Mouse (Mus musculus) adrenal gland, postnatal 25 days (tissue): ENCODE measurements around the gene Pdia4. TPM values are rescaled to one million over a fixed set of nuclear protein-coding genes. Genes with fewer than 3 reads are reported as not detected.
"Not testable (repeated sequence)": the region's sequence is repeated elsewhere in the genome, so short reads cannot be mapped to it uniquely, and the experiment has no call there.

Source experiments
- DNase-seq: peaks from one replicate; pipeline ENCODE4 v3.0.0; 2021; ENCODE audit warnings: mixed read lengths
- long read RNA-seq: library from polyadenylated mRNA; stranded (forward); transcript quantifications from one replicate; pipeline ENCODE4 v2.0.0, GENCODE M21; 2021
- total RNA-seq: library from RNA; stranded (reverse); gene quantifications from 2 replicates; pipeline ENCODE4 v1.2.3, GENCODE M21; 2021

Gene Pdia4
- 86.2 and 93.9 TPM in 2 replicates for total RNA-seq
- long read RNA-seq, transcript Pdia4-201 (10 exons, 2,399 nt): major isoform, 418 of 457 reads
- long read RNA-seq, partial matches to known transcripts: 21 of 457 reads
- long read RNA-seq, other reads (novel, unspliced or antisense): 18 of 457 reads

DNA sequence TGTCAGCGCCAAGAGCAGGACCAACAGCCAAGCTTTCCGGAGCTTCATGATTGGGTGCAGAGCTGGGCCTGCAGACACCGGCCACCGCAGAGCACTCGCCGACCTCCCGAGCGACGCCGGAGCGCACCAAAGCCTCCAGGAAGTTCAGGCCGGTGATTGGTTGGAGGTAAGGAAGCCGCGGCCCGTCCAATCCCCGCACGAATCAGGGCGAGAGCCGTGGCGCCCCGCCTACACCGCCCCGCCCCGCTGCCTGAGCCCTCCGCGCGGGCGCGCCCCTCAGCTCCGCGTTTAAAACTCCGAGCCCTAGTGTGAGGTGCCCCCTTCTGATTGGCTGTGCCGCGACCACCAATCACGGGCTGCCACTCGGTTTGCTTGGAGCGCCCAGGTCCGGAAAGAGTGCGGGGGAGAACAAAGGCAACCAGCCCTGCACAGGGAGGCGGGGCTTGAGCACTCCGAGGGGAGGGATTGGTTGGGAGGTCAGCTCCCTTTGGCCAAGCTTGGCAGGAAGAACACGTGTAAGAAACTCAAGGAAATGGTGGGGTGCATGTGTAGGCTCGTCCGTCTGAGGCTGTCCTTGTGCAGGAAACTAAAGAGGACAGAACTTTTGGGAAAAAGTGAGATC lies at the start of gene Pdia4:
Gene Pdia4, minus strand, starts transcription at position 174 of the 622 bp plus-strand sequence.
- DNase-seq: peak; percentile 98

- not testable (repeated sequence) for DNase-seq
Measured at GRCm38 (mm10) chr6:47857729-47858128, 44.5 kb upstream of the Pdia4 start.

DNA sequence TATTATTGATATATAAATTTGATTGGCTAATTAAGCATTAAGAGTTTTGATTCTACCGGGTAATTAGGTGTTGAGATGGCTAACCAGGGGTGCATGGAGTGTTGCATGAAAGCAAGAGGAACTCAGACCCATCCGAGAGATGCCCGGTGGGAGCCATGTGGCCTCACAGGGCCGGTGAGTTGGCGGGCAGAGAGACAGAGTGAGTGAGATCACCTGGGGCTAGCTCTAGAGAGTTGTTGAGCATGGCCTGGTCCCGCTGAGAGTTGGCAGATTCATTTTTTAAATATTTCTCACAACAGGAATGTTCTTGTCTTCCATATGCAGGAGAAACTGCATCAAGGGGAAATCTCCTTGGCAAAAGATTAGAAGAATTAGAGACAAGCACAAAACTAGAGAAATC lies 44.0 kb upstream of the Pdia4 start:
- no peak for DNase-seq

GRCm38 (mm10) chr6:47845779-47846178 lies 32.5 kb upstream of the Pdia4 start:
- DNase-seq: no peak

DNA sequence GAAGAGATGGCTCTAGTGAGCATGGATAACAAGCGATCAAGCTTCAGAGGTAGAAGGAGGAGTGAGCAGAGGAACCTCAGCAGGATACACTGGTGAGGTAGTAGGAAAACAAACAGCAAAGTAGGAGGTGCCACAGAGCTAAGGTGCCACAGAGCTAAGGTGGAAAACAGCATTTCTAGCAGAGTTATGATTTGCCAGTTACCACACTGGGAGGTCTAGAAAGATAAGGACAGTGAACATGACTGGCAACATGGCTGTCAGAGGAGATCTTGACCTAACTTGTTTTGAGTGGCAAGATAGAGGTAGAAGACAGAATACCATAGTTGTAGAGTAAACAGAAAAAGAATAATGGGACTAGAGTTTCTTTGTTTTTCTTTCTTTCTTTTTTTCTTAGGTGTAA lies 29.1 kb upstream of the Pdia4 start:
- no peak for DNase-seq

DNA sequence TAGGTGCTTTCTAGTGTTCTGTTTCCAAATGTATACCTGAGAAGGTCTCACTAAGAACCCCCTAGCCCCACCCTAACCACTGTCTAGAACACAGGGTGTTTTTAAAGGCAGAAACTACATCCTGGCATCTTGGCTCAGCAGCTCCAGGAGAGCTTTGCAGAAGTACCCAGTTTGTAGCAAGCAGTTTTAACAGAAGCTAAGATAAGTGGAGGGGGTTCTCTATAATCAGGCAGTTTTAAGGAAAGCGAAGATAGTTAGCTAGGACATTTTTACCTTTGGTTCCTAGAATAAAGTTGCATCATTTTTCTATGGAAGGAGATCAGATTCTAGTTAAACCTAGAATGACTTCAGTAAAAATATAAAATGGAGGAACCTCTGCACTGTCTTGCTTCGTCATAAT lies 28.6 kb upstream of the Pdia4 start:
- no peak for DNase-seq

GRCm38 (mm10) chr6:47841077-47841476 lies 27.8 kb upstream of the Pdia4 start:
- DNase-seq: no peak

- DNase-seq: no peak
Measured at GRCm38 (mm10) chr6:47837630-47838029, 24.4 kb upstream of the Pdia4 start.

GRCm38 (mm10) chr6:47835984-47836521 lies 22.8 kb upstream of the Pdia4 start:
- peak; percentile 64 for DNase-seq

DNA sequence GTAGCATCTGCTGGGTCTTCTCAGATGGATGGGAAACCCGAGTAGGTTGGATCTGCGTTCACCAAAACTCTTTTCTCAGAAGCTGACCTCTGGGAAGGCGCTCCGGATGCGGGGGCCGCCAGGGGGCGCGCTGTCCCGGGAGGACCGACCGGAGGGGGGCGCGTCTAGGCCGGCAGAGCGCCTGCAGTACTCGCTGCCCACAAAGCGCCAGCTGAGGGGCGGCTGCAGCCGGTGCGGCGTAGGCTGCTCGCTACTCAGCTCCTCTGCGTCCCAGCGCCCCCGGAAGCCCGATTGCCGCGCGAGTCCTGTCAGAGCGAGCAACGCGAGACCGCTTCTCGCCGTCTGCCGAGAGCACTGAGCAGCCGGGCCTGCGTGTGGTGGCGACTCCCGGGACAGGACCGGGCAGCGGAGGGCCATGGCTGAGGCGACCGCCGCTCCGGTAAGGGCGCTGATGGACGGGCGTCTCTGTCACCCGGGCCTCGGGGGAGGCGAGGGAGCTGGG lies 22.3 kb upstream of the Pdia4 start, which contains the start of gene Zfp398:
Gene Zfp398, plus strand, starts transcription at position 180 of the 502 bp plus-strand sequence.
- peak; percentile 98 for DNase-seq

- DNase-seq: no peak
Measured at GRCm38 (mm10) chr6:47832220-47832619, 19.0 kb upstream of the Pdia4 start.

DNA sequence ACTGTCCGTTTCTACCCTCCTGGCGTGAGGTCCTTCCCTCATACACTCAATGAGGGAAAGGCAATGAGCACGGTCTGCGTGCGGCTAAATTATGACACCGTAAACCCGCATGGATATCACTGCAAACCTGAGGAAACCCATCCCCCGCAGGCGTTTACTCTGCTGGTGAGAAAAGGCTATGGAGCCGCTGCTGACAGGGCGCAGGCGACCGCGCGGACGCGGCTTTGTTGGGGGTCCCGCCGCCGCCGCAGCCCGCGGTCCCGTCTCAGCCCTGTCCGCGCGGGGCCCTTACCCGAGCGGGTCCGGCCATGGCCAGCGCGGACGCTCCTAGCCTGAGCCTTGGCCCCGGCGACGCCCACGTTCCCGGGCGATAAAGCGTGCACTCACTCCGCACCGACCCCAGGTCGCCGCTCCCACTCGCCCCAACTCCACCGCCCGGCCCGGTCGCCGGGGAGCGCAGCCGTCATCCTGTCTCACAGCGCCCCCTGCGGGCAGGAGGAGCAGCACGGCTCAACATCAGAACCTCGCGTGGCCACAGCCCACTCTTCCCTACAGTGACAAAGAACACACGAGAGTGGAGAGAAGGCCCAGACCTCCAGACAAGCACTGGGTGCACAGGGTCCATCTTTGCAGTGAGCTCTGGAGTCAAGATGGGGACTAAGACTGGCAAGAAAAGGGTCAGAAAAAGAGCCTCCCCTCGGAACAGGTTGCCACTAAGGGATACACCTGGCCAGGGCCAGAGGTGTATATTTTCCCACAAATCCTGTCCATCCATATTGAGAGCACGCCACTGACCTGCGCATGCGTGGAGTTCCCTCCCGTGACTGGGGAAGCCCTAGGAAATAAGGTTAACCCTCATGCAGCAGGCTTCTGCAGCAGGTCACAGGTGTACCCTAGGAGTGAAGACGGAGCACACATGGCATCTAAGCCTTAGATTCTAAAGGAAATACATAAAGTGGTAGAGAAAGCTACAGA lies 17.2 kb upstream of the Pdia4 start, which contains the start of gene Zfp786:
Gene Zfp786, minus strand, starts transcription at position 764 of the 975 bp plus-strand sequence.
- DNase-seq: peak; percentile 95

DNA sequence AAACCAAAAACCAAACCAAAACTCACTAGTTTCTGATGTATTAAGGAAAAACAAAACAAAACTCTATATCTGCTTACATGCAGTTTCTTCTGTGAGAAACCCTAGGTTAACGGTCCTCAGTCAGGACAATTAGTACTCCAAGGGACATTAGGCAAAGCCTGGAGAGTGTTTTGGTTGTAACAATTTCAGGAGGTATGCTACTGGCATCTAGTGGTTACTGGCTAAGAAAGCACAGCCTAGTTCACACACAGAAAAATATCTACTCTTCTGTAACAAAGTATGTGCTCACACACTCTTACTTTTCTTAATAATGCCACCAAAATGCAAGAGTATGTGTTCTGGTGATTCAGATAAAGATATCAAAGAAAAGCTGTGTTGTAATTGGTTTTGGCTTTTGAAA lies 15.7 kb upstream of the Pdia4 start:
- no peak for DNase-seq

DNA sequence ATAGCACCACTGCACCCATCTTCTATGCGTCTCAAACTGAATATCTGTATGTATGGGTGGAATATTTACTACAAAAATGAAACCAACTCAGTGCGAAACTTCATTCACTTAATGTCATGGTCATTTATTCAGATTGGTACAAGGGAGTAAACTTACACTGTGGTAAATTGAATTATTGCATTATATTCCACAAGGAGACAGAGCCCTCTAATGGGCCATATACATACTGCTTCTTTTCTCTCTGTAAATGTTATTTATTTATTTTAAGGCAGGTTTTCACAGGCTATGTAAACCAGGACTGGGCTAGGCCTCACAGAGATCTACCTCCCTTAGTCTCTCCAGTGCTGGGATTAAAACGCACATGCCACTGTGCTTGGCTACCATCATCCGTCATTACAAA lies 14.2 kb upstream of the Pdia4 start:
- DNase-seq: no peak

DNA sequence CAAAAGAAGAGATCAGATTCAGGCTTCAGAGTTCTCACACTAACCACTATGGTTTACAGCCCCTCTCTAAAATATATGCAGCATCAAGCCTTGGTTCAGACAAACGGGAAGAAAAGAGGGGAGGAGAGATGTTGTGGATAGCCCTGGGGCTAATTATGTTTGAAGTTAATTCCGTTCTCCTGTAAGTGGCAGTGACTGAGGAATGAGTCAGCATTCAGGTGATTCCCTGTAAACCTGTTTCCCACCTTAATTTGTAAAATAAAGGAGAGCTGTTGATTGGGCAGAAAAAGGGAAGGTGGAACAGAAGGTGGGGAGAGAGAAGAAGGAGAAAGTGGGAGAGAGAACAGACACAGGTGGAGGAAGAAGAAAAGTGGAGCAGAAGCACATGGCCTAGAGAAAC lies 11.0 kb upstream of the Pdia4 start:
- no peak for DNase-seq

DNA sequence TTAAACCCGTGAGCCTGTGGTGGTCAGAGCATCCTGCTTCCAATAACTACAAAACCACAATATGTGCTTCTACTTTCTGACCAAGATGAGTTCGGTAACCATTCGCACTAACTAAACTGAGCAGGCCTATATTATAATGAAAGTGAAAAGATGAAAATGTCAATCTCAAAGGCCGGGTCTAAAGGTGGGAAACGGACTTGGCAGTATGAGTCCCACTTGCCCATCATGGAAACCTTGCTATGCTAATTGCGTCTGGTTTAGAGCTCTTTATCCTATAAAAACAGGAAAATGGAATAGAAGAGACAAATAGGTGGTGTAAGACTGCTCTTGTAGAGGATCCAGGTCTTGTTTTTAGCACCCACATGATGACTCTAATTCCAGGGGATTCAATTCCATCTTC lies 8.5 kb upstream of the Pdia4 start:
- DNase-seq: no peak

GRCm38 (mm10) chr6:47821236-47821635 lies 8.0 kb upstream of the Pdia4 start:
- DNase-seq: no peak

GRCm38 (mm10) chr6:47819626-47820325 lies 6.5 kb upstream of the Pdia4 start:
- no peak for DNase-seq

- DNase-seq: peak; percentile 10
Measured at GRCm38 (mm10) chr6:47818721-47819120, 5.5 kb upstream of the Pdia4 start.

DNA sequence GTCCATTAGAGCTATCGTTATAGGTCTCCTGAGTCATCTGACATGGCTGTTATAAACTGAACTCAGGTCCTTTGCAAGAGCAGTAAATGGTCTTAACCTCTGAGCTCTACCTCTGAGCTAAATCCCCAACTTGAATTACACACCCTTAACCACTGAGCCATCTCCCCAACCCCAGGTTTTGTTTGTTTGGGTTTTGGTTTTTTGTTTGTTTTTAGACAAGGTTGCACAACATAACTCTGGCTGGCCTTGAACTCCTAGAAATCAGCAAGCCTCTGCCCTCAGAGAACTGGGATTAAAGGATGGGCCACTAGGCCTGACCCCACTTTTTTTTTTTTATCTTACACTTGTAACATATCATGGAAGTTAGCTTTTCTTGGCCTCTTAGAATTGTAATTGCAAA lies 2.9 kb upstream of the Pdia4 start:
- no peak for DNase-seq

- no peak for DNase-seq
Measured at GRCm38 (mm10) chr6:47812271-47812915, 837 bp downstream of the Pdia4 start.
